Mouse (Mus musculus) heart, postnatal 0 days (tissue): ENCODE measurements around the gene Gm49354. TPM values are rescaled to one million over a fixed set of nuclear protein-coding genes. Genes with fewer than 3 reads are reported as not detected.

Experiments
- ATAC-seq: fragments of 200-750 bp; cut with Nextera tagmentation; 2 replicates; pipeline ENCODE4 v1.8.0; 2017; ENCODE audit warnings: low read depth, moderate number of reproducible peaks, moderate library complexity; ENCODE audit not compliant: insufficient read depth
- DNase-seq: peaks from one replicate; pipeline ENCODE4 v3.0.0-alpha.2; 2016; ENCODE audit warnings: low spot score
- H3K27ac ChIP-seq: fragments of 300-500 bp; sonication (generic); 2 replicates; pipeline ENCODE4 v1.5.1; 2014; ENCODE audit warnings: low read depth, mild to moderate bottlenecking
- H3K27me3 ChIP-seq: fragments of 300-500 bp; sonication (generic); 2 replicates; pipeline ENCODE4 v1.6.1; 2014; ENCODE audit warnings: low read length, mixed read lengths; ENCODE audit not compliant: control insufficient read depth, insufficient read depth
- H3K36me3 ChIP-seq: fragments of 300-500 bp; sonication (generic); replicated peaks from 2 replicates; pipeline ENCODE4 v1.6.1; 2014; ENCODE audit warnings: low read length, mixed read lengths; ENCODE audit not compliant: control insufficient read depth, insufficient read depth
- H3K4me1 ChIP-seq: fragments of 300-500 bp; sonication (generic); 2 replicates; pipeline ENCODE4 v1.6.1; 2014; ENCODE audit warnings: antibody characterized with exemption; ENCODE audit not compliant: control insufficient read depth, insufficient read depth
- H3K4me2 ChIP-seq: fragments of 300-500 bp; sonication (generic); 2 replicates; pipeline ENCODE4 v1.6.1; 2014; ENCODE audit warnings: low read depth, mild to moderate bottlenecking, low read length, moderate library complexity
- H3K4me3 ChIP-seq: fragments of 300-500 bp; sonication (generic); 2 replicates; pipeline ENCODE4 v1.5.1; 2014; ENCODE audit warnings: low read depth, low read length
- H3K9ac ChIP-seq: fragments of 300-500 bp; sonication (generic); replicated peaks from 2 replicates; pipeline ENCODE4 v1.6.1; 2014; ENCODE audit warnings: low read depth, low read length, mixed read lengths
- H3K9me3 ChIP-seq: fragments of 300-500 bp; sonication (generic); replicated peaks from 2 replicates; pipeline ENCODE4 v1.6.1; 2016; ENCODE audit warnings: low read length; ENCODE audit not compliant: control insufficient read depth
- CTCF ChIP-seq: IDR thresholded peaks from 2 replicates; pipeline ENCODE4 v1.5.1; 2016; ENCODE audit warnings: antibody characterized with exemption, control low read depth, low read depth
- EP300 ChIP-seq: IDR thresholded peaks from 2 replicates; pipeline ENCODE4 v1.6.1; 2016; ENCODE audit warnings: antibody characterized with exemption, low read depth
- WGBS: fragments of 180-500 bp; shearing (Covaris S2); extraction: QIAGEN DNeasy Blood & Tissue Kit; methylation state at CpG from one replicate; pipeline ENCODE4 v1.1.7; 2014; 5-methylcytosine and 5-hydroxymethylcytosine counted together
- polyA plus RNA-seq: library from polyadenylated mRNA; unstranded; fragments of >200 nt; fragmentation: Nextera tagmentation; extraction: Ambion mirVana; gene quantifications from 2 replicates; pipeline ENCODE4 v1.2.1, GENCODE M21; 2015
- total RNA-seq: library from RNA; depleted of rRNA; stranded (reverse); fragments of >200 nt; gene quantifications from 2 replicates; pipeline ENCODE4 v1.2.3, GENCODE M21; 2014; ENCODE audit warnings: low replicate concordance

The Gm49354 gene
- total and polyA plus RNA-seq, 2 experiments from 2014 or later, result not detected

DNA sequence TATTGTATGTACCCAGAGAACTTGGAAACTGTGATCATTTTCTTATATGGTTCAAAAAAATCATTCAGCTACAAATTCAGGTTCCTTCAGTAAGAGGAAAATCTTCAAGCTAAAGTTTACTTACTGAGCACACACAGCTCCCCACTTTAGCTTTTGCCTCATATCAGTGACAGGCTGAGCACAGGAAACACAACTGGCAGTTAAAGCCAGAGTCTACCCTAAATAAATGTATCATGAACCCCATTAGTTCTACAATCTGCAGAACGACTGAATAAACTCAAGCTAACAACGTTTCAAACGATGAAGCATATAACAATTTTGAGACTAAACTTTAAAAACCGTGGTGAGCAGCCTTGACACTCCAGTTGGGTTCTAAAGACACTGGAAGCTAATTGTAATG lies 35.3 kb upstream of the Gm49354 start:
- Histone ChIP-seq H3K27ac (no peak overlapping the region), H3K9ac (no peak overlapping the region), H3K9me3 (no peaks in the 10 kb centered on the region), H3K27me3 (no peaks in the 10 kb centered on the region), H3K4me1 (peaks cover 28% of the 10 kb centered on the region), H3K4me2 (no peak overlapping the region), H3K36me3 (peaks cover 46% of the 10 kb centered on the region), H3K4me3 (no peak overlapping the region)
- DNase-seq, result no peak
- TF ChIP-seq CTCF, result no peak
- no peak for TF ChIP-seq EP300
- ATAC-seq, result no peak
- WGBS, result 85% methylated on average over 4 of the region's 4 CpGs

DNA sequence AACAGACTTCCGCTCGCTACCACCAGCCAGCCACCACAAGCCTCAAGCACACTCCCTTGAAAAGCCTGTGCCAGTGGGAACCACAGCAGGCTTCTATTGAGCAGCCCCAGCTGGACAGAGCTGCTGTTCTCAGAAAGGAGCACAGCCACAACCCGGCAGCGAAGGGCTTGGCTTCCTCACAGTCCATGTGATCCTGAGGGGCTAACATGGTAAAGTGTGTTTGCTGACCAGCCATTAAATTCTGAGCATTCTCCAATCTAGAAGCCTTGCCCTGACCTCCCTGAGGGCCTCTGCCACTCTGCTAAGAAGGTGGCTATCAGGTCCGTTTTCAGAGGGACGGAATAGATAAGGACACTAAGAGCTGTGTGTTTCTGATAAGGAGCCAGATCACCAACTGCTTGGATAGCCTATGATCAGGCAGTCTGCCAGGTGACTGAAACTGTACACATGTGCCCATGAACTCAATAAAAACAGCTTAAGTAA lies 32.1 kb upstream of the Gm49354 start:
- Histone ChIP-seq H3K4me2 (no peak overlapping the region), H3K4me3 (no peak overlapping the region), H3K4me1 (peaks cover 6% of the 10 kb centered on the region; the same call in 1 of the 2 replicates), H3K27ac (peak overlapping the region; percentile 4; the same call in 1 of the 2 replicates), H3K9ac (no peak overlapping the region), H3K9me3 (no peaks in the 10 kb centered on the region), H3K36me3 (peaks cover 77% of the 10 kb centered on the region), H3K27me3 (no peaks in the 10 kb centered on the region)
- TF ChIP-seq EP300 (no peak), CTCF (no peak)
- WGBS, result 34% methylated on average over 6 of the region's 6 CpGs
- ATAC-seq (0 out of 2 replicates have a peak, but pooled peaks have one; percentile 47), DNase-seq (no peak)

DNA sequence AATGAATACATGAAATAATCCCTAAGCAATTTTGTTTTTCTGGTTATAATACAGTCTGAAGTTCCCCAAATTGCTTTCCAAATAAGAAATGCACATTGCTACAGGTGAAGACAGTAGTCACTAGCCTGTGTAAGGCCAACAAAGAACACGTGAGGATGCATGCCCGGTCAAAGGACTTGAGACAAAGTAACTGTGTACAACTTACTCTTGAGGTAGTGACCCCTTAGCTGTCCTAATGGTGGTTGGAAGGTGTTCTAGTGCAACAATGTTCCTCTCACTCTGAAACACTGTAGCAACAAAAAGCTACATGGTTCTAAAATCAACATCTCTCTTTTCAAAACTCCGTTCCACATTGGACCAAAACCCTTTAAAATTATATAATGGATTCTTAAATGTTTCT lies 29.5 kb upstream of the Gm49354 start:
- no peaks in the 10 kb centered on the region for H3K4me1 ChIP-seq
- DNase-seq (no peak), ATAC-seq (no peak)
- H3K9ac ChIP-seq, result no peak overlapping the region
- H3K4me2 ChIP-seq, result no peak overlapping the region
- WGBS, result 90% methylated on average over 3 of the region's 3 CpGs
- H3K9me3 ChIP-seq, result no peaks in the 10 kb centered on the region
- H3K27ac ChIP-seq, result no peak overlapping the region
- H3K4me3 ChIP-seq, result no peak overlapping the region
- H3K27me3 ChIP-seq, result no peaks in the 10 kb centered on the region
- TF ChIP-seq EP300 (no peak), CTCF (no peak)
- peaks cover 93% of the 10 kb centered on the region for H3K36me3 ChIP-seq

DNA sequence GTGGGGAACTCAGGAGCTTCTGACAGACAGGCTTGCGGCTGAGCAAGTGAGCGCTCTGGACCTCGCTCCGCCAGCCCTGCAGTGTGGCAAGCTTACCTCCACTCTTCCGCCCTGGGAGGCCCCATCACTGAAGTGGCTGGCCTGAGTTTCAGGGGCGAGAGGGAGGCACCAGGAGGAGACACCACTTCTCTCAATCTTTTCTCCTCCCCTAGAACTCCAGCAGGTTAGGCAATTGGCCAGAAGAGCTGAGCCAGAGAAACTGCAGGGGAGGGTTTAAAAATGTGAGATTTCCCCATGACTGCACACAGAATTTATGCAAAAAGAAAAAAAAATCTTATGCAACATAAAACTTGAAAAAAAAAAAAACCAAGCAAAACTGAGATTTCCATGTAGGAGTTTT lies 19.0 kb upstream of the Gm49354 start:
- Histone ChIP-seq H3K4me1 (no peaks in the 10 kb centered on the region), H3K9ac (no peak overlapping the region), H3K27me3 (no peaks in the 10 kb centered on the region), H3K36me3 (peaks cover 100% of the 10 kb centered on the region), H3K4me2 (no peak overlapping the region), H3K9me3 (no peaks in the 10 kb centered on the region), H3K4me3 (no peak overlapping the region), H3K27ac (no peak overlapping the region)
- 63% methylated on average over 6 of the region's 6 CpGs for WGBS
- DNase-seq (peak; percentile 16), ATAC-seq (no peak)
- no peak for TF ChIP-seq EP300
- TF ChIP-seq CTCF, result no peak

DNA sequence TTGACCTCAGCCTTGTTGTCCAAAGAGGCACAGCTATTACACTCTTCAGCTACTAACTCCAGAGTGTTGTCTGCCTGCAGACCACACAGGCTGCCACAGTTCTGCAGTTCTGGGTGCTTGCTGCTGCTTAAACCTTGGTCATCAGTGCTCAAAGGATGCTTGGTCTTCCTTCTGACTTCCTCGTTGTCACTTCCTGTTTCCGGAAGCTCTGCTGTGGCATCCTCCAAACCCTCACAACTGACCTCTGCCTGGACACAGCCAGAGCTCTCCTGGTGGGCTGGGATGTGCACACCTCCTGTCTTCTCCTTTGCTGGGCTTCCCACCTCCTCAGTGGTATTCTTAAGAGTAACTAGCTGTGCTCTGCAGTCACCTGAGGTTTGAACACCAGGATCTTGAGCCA lies 18.0 kb upstream of the Gm49354 start:
- H3K9ac ChIP-seq, result no peak overlapping the region
- WGBS, result 74% methylated on average over 2 of the region's 2 CpGs
- TF ChIP-seq EP300 (no peak), CTCF (no peak)
- H3K4me2 ChIP-seq, result no peak overlapping the region
- peaks cover 100% of the 10 kb centered on the region for H3K36me3 ChIP-seq
- H3K27me3 ChIP-seq, result no peaks in the 10 kb centered on the region
- DNase-seq (no peak), ATAC-seq (no peak)
- H3K4me1 ChIP-seq, result no peaks in the 10 kb centered on the region
- no peak overlapping the region for H3K27ac ChIP-seq
- no peaks in the 10 kb centered on the region for H3K9me3 ChIP-seq
- H3K4me3 ChIP-seq, result no peak overlapping the region

DNA sequence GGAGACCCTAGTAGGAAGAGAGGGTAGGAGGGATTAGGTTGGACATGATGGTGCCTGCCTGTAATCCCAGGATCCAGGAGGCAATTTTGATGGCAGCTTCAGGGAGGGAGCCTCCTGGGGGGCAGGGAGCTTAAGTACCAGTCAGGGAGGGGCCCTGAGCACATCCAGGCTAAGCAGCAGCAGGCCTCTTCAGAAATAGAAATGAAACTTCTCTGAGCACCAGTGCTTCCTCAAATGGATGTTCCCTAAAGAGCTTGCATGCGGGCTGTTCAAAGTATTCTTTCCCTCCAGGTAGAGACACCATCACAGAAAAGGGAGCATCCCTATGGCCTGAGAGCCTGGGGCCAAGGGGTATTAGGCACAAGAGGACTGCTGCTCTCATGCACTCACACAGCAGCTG lies 16.3 kb upstream of the Gm49354 start:
- peaks cover 100% of the 10 kb centered on the region for H3K36me3 ChIP-seq
- no peaks in the 10 kb centered on the region for H3K9me3 ChIP-seq
- TF ChIP-seq CTCF (no peak), EP300 (no peak)
- ATAC-seq, result no peak
- 100% methylated on average over 1 of the region's 1 CpGs for WGBS
- H3K4me3 ChIP-seq, result no peak overlapping the region
- no peaks in the 10 kb centered on the region for H3K27me3 ChIP-seq
- H3K4me1 ChIP-seq, result no peaks in the 10 kb centered on the region
- DNase-seq, result no peak
- no peak overlapping the region for H3K4me2 ChIP-seq
- H3K27ac ChIP-seq, result no peak overlapping the region
- no peak overlapping the region for H3K9ac ChIP-seq
